Mouse (Mus musculus) neutrophil, adult 5-6 weeks (primary cell): ENCODE data around the gene Chrnd. TPM values are rescaled to one million over a fixed set of nuclear protein-coding genes. Genes with fewer than 3 reads are reported as not detected.

Experiments
- ATAC-seq: fragments of 151-379, 151-347 bp; 2 replicates; pipeline ENCODE4 v1.8.0; 2017; ENCODE audit warnings: mild to moderate bottlenecking, moderate TSS enrichment; ENCODE audit not compliant: insufficient number of reproducible peaks, poor library complexity, low FRiP score, severe bottlenecking; ENCODE audit errors: extremely low read depth
- total RNA-seq: library from RNA; stranded (forward); fragments of 200-1000 nt; gene quantifications from 2 replicates; pipeline ENCODE4 v1.2.3, GENCODE M21; 2017

The Chrnd gene
- total RNA-seq, 1 experiment from 2014 or later = not detected

- ATAC-seq = no peak
Measured at GRCm38 (mm10) chr1:87217938-87218337, 27.5 kb downstream of the Chrnd start.

GRCm38 (mm10) chr1:87225739-87226138 is 35.3 kb downstream of the Chrnd start:
- no peak for ATAC-seq

- no peak for ATAC-seq
Measured at GRCm38 (mm10) chr1:87226409-87227159, 36.2 kb downstream of the Chrnd start.

GRCm38 (mm10) chr1:87227160-87227550 is 36.7 kb downstream of the Chrnd start:
- no peak for ATAC-seq

DNA sequence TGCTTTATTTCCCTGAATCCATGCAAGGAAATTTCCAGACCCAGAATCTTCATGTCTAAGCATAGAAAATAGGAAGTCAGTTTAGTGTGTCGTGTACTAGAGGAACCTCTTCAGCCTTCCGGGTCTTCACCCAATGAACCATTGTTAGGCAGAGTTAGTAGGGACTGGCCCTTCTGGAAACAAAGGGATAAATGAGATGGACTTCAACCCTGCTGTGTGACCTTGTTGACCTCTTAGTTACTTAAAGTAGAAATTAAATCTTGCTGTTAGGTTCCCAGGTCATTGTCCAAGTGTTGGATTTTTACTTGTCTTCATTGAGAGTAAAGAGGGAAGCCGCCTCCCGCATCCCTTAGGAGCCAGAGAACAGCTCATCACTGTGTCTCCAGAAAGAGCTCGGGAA is 40.2 kb downstream of the Chrnd start:
- no peak for ATAC-seq

DNA sequence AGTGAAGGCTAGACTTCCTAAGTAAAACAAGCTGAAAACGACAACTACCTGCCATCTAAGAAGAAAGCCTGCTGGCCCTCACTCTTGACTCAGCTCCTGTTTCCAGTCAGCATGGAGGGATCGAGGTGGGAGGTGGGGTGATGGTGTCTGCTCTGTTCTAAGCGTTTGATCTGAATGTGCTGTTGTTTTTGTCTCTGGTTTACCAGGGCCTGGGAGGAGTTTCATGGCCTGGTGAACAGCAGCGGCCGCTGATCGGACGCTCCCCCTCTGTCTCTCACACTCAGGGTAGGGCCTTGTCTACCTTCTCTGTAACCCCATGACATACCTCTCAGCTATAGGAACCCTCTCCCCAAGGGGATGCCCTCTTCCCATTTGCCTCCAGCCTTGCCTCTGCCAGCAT is 41.8 kb downstream of the Chrnd start:
- ATAC-seq = no peak

GRCm38 (mm10) chr1:87239056-87239455 is 48.6 kb downstream of the Chrnd start:
- no peak for ATAC-seq

DNA sequence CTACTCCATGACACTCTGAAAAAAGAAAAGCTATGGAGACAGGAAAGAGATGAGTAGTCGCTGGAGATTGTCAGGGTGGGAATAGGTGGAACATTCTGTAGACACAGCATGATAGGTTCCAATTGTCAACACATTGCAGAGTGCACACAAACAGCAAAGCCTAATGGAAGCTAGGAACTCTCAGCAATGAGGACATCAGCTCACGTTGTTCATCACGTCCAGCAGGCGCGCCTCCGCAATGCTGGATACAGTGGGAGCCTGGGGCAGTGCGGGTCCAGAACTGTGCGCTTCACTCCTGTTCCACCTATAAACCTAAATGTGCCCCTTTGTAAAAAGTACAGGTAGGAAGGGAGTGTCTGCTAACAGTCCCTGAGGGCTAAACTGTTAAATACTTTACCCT is 52.6 kb downstream of the Chrnd start:
- no peak for ATAC-seq

DNA sequence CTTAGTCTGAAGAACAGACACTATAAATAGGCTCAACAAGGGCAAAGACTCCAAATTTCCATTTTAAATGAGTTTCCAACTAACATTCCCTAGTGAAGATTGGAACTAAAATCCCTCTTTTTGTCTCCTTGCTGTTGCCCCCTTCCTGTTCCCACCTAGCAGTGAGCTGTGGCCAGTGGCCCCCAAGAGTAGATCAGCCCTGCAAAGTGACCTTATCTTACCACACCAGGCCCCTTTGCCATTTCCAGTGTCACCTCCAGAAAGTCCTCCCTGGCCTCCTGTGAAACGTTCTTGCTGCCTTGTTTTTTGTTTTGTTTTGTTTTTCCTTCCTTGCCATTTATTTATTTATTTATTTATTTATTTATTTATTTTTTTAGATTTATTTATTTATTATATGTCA is 55.0 kb downstream of the Chrnd start:
- no peak for ATAC-seq

GRCm38 (mm10) chr1:87245929-87246815 is 55.8 kb downstream of the Chrnd start:
- ATAC-seq = peak; percentile 69

Other genes with a start within 250 kb of the Chrnd start
- gene Alppl2, start 100.7 kb upstream of the Chrnd start, total RNA-seq = not detected in 2 replicates
- gene Alpi, start 89.0 kb upstream of the Chrnd start, total RNA-seq = not detected in 2 replicates
- gene Akp3, start 65.6 kb upstream of the Chrnd start, total RNA-seq = not detected in 2 replicates
- gene Ecel1, start 34.1 kb upstream of the Chrnd start, total RNA-seq = not detected in 2 replicates
- not detected in 2 replicates for gene Prss56, start 7.3 kb upstream of the Chrnd start, total RNA-seq
- 0.12 TPM in 1 of 2 replicates, not detected in the other for gene Chrng, start 14.1 kb downstream of the Chrnd start, total RNA-seq
- gene Eif4e2, start 23.3 kb downstream of the Chrnd start, total RNA-seq = 111 and 118 TPM in 2 replicates
- gene Efhd1, start 73.8 kb downstream of the Chrnd start, total RNA-seq = 0.74 TPM in 1 of 2 replicates, not detected in the other
- gene Gigyf2, start 136.4 kb downstream of the Chrnd start, total RNA-seq = 117 and 137 TPM in 2 replicates
- gene Kcnj13, start 204.1 kb downstream of the Chrnd start, total RNA-seq = 0.37 and 0.70 TPM in 2 replicates